Mouse (Mus musculus) WW6 (cell line): ENCODE results near the gene Nr2c2.
A peak's percentile ranks its signal among the peaks of the same experiment; 100 is the strongest.
"Not testable (repeated sequence)": the region's sequence is repeated elsewhere in the genome, so short reads cannot be mapped to it uniquely, and the experiment has no call there.

Experiments
- DNase-seq: peaks from one replicate; pipeline ENCODE4 v3.0.0-alpha.2; 2013; ENCODE audit warnings: low read depth, low spot score

The Nr2c2 gene

DNA sequence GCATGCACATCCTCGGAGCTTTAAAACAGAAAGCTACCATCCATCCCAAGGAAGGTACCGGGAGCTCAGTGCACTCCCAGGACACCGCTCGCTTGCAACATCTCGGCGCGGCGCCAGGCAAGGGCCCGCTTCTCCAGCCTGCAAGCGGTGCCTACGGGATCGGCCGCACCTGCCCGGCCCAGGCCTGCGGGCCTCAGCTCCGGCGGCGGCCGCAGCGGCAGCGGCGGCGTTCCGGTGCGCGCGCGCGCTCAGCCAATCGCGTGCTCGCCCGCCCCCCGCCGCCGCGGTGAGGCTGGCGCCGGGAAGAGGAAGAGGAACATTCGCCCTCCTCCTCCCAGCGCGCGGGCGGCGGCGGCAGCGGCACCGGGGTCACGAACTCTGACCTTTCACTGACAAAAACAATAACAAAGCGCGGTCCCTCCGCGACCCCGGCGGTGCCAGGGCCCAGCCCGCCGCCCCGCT lies at the start of gene Nr2c2:
TSS of gene Nr2c2 (plus strand) at position 261 of the 462 bp plus-strand sequence.
- peak; percentile 24 for DNase-seq

GRCm38 (mm10) chr6:92042055-92042454 lies 49.1 kb upstream of the Nr2c2 start:
- DNase-seq = no peak

- DNase-seq = no peak
Measured at GRCm38 (mm10) chr6:92042850-92043249, 48.3 kb upstream of the Nr2c2 start.

GRCm38 (mm10) chr6:92057768-92058167 lies 33.4 kb upstream of the Nr2c2 start:
- DNase-seq = no peak

- no peak for DNase-seq
Measured at GRCm38 (mm10) chr6:92061725-92062124, 29.5 kb upstream of the Nr2c2 start.

- no peak for DNase-seq
Measured at GRCm38 (mm10) chr6:92063452-92063851, 27.7 kb upstream of the Nr2c2 start.

- DNase-seq = no peak
Measured at GRCm38 (mm10) chr6:92064101-92064500, 27.1 kb upstream of the Nr2c2 start.

- DNase-seq = no peak
Measured at GRCm38 (mm10) chr6:92065721-92066496, 25.3 kb upstream of the Nr2c2 start.

- peak; percentile 71 for DNase-seq
Measured at GRCm38 (mm10) chr6:92067146-92067790, 23.9 kb upstream of the Nr2c2 start.

GRCm38 (mm10) chr6:92071121-92071839 lies 19.9 kb upstream of the Nr2c2 start:
- no peak for DNase-seq

GRCm38 (mm10) chr6:92080730-92081129 lies 10.5 kb upstream of the Nr2c2 start:
- DNase-seq = no peak

GRCm38 (mm10) chr6:92082756-92083155 lies 8.4 kb upstream of the Nr2c2 start:
- DNase-seq = no peak

DNA sequence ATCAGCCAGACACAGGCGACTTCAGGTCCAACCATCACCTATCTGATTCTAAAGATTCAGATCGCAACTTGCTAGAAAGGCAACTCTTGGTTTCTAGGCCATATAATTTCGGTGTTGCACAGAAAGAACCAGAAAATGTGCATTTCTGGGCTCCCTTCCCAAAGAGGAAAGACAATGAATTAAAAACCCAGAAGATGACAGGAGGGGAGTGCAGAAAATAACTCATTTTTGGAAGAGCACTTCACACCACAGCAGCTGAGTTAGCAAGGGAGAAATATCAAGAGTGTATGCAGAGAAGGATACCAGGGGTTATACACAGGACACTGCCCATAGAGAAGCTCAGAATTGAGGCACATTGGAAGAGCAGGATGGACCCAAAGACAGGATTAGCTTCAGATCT lies 6.3 kb upstream of the Nr2c2 start:
- DNase-seq = no peak

- not testable (repeated sequence) for DNase-seq
Measured at GRCm38 (mm10) chr6:92089141-92089540, 2.0 kb upstream of the Nr2c2 start.

- no peak for DNase-seq
Measured at GRCm38 (mm10) chr6:92089982-92090381, 1.2 kb upstream of the Nr2c2 start.

DNA sequence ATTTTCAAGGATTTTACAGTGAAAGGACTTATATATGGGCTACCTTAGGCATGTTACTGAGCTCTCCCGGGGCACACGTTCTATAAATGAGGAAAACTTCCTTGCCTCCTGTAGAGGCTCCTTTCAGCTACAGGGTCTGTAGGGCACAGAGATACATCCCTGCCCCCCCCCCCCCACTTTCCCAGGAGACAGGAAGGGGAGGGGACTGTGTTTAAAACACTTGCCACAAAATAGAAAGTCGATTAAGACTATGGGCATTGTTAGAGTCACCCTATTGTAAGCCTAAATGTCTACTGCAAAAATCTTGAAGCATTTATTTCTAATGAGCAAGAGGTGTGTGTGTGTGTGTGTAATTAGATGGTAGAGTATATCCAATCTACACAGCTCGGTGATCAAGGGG lies 693 bp upstream of the Nr2c2 start:
- no peak for DNase-seq

DNA sequence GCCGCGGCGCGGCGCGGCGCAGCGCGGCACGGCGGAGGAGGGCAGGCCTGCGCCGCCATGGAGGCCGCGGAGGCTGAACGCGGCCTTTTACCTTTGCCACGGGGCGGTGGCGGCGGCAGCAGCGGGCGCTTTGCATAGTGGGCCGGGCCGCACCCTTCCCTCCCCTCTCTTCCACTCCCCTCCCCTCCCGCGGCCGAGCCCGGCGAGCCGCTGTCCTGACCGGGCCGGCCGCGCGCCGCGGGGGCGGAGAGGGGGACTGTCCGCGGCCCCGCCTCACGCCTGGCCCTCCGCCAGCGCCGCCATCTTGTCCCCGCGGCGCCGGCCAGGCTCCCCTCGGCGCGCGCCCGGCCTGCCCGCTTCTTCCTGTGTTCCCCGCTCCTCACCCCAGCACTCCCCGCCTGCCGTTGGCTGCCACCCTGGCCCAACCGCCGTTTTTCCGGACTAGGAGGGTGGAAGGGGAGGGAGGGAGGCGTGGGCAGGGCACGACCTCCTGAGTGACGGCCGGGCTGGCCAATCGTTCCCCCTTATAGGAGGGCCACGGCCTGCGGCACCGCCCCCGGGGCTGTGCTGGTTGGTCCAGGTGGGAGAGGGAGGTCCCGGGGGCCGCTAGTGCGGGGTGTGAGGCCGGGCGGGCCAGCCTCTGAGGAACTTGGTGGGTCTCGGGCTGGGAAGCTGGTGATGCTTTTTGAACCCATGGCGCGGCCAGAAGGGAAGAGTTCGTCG lies 738 bp downstream of the Nr2c2 start:
- DNase-seq = peak; percentile 96

DNA sequence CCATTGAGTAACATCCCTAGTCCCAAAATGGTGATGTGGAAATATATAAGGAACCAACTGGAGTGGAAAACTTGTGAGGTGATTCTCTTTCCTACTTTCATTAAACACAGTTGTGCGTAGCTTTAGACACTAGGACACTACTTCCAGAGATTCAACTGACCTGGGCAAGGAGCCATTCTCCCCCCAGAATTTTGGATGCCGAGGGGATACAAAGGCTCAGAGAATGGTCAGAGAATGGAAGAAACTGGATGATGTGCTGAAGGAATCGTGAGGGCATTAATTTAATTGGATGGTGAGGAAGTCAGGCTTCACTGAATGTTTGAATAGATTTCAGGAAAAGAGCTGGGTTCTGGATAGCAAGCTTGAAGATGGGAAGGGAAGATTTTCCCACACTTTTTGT lies 1.5 kb downstream of the Nr2c2 start:
- DNase-seq = no peak

DNA sequence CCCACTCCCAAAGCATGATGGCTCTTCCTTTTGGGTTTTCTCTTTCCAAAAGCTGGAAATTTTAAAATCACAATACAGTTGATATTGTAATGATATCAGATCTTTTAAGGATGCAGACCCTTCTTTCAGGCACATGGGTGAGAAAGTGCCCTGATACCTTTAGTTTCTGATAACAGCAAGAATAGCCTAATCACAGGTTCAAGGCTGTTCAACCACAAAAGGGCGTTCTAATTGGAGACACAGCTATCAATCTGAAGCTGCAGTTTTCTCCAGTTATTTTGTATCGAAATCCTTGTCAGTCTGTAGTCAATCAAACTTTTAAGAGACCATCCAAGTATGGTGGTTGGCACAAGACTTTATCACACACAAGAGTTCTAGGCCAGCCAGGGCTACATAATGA lies 2.7 kb downstream of the Nr2c2 start:
- DNase-seq = no peak

GRCm38 (mm10) chr6:92100679-92101360 lies 9.6 kb downstream of the Nr2c2 start:
- DNase-seq = no peak

DNA sequence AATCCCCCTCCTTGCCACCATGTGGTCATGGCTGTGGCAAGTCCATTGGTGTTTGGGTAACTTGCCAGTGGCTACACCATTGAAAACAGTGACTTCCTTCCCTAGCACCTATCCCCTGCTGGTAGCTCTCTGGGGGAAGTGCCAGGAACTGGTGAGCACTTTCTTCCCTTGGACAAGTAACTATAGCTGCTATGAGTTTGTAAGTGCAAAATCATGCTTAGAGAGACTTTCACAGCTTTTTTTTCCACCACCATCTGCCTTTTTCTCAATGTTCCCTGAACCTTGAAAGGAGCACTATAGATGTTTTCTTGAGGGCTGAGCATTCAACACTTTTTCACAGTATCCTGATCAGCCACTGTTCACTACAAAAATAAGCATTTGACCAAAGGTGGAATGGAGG lies 33.4 kb downstream of the Nr2c2 start:
- no peak for DNase-seq
